Mouse (Mus musculus) gastrocnemius, adult 18-20 months (tissue): Measurements from ENCODE around the gene Slc35g1. TPM values are rescaled to one million over a fixed set of nuclear protein-coding genes. Genes with fewer than 3 reads are reported as not detected.
A peak's percentile ranks its signal among the peaks of the same experiment; 100 is the strongest.
"Not testable (repeated sequence)": the region's sequence is repeated elsewhere in the genome, so short reads cannot be mapped to it uniquely, and the experiment has no call there.

ENCODE experiments used
- DNase-seq: peaks from one replicate; pipeline ENCODE4 v3.0.0; 2021; ENCODE audit warnings: low spot score
- long read RNA-seq, 2 experiments: library from polyadenylated mRNA; stranded (forward); transcript quantifications; one replicate each; pipeline ENCODE4 v2.0.0; 2021
- total RNA-seq, 2 experiments: library from RNA; stranded (reverse); gene quantifications; 2 replicates each; pipeline ENCODE4 v1.2.3; 2021

Gene Slc35g1
- 1 to 10 TPM; 1.7 to 2.0 TPM for total RNA-seq
- long read RNA-seq, experiment 1, partial matches to known transcripts, result 0 of 3 reads
- long read RNA-seq, experiment 1, other reads (novel, unspliced or antisense), result 0 of 3 reads
- long read RNA-seq, experiment 2, partial matches to known transcripts, result 0 of 3 reads
- long read RNA-seq, experiment 2, other reads (novel, unspliced or antisense), result 0 of 3 reads

DNA sequence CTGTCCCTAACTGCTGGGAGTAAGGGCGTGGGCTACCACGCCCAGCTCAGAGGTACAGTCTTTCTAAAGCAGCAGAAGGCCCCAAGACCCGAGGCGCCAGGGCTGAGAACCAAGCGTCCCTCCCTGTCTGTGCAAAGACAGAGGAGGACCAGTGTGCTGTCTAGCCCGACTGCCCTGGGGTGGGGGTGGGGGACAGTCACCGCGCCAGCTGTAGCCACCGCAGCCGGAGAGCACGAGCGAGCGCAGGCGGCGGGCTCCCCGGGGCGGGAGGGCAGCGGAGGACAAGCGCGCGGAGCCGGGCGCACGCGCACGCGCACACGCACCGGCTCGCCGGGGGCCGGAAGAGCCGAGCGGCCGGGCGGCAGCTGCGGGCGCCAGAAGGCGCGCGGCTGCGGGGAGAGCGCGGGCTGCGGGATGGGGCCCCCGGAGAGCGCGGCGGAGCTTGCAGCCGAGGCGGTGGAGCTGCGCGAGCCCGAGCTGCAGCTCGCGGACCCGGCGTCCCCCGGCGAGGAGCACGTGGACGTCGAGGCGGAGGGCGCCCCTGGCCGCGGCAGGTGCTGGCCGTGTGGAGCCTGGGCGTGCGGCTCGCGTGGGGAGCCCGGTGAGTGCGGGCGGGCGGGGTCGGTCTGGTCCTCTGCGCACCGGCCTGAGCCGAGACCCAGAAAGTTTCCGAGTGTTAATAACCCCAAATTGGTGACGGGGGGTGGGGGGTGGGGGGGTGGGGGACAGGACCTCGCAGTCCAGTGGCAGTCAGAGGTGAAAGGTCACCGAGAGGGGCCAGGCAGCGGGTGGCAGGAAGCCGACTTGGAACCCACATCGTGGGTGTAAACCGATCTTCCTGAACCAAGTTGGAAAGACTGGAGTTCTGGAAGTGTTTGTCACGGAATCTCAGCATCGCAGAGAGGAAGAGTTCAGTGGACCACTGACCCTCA, at the start of gene Slc35g1:
Gene Slc35g1, plus strand, starts transcription at position 280 of the 932 bp plus-strand sequence.
- DNase-seq, result peak; percentile 18

DNA sequence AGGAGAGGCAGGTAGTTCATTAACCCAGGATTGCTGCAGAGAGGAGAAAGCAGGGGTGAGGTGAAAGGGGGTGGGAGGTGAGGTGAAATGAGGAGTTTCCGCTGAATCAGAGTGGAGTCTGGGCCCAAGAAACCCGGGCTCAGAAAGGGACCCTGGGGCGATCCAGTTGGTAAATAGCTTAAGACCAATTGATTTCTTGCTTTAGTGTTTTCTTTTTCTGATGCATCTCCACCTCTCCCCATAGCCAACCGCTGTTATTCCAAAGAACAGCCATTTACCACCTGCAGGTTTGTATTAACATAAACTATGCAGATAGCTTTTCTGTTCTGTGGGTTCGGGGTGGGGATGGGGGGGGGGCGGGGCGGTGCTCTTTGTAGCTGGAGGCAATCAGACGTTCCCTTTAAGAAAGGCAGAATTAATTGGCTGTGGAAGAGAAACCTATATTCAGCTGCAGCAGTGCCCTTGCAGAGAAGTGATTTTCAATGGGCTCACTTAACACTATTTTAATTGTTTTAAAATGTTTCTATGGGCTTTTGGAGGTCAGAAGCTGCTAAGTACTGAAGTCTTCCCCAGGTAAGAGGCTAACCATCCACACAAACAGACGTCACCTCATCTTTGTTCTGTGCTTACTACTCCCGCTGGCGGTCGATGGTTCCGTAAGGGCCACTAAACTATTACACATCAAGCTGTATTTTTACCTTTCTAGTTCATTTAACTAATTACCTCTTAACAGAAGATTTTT, 47.3 kb upstream of the Slc35g1 start:
- DNase-seq, result no peak

DNA sequence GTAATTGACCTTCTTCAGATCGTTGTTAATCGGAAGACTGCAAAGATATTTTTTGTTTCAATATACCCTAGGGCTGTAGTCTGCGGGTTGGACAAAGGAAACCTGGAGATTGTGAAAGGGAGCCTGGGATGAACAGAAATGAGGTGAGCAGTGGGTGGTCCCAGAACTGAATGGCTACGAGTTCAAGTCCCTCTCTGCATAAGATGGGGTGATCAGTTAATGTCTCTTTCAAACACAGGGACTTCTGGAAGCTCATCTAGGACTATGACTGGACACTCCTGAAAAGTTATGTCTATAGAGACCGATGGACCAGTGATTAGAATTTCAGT, 46.8 kb upstream of the Slc35g1 start:
- DNase-seq, result no peak

DNA sequence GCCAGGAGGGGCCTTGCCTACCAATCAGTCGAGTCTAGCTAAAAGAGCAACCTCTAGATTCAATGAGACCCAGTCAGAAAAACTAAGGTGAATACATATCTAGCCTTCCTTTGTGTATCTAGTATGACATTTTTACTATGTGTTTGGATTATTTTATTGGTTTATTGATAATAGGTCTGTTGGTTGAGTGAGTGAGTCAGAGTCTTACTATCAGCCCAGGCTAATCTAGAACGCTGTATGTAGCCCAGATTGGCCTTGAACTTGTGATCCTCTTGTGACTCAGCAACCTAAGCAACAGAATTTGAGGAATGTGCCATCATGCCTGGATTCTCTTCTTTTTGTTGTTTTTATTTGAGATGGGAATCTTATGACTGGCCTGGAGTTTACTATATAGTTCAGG, 44.6 kb upstream of the Slc35g1 start:
- no peak for DNase-seq

DNA sequence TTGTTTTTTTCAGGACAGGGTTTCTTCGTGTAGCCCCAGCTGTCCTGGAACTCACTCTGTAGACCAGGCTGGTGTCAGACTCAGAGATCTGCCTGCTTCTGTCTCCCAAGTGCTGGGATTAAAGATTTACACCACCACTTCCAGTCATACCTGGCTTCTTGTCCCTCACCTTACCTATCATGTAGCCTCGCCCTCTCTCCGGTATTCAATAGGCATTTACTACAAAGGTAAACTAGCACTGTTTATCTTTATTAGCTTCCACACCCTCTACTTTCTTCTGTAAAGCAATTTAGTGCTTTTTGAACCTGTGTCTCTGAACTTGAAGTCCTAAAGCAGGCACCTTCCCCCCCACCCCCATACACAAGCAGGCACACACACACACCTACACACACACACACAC, 44.1 kb upstream of the Slc35g1 start:
- no peak for DNase-seq

DNA sequence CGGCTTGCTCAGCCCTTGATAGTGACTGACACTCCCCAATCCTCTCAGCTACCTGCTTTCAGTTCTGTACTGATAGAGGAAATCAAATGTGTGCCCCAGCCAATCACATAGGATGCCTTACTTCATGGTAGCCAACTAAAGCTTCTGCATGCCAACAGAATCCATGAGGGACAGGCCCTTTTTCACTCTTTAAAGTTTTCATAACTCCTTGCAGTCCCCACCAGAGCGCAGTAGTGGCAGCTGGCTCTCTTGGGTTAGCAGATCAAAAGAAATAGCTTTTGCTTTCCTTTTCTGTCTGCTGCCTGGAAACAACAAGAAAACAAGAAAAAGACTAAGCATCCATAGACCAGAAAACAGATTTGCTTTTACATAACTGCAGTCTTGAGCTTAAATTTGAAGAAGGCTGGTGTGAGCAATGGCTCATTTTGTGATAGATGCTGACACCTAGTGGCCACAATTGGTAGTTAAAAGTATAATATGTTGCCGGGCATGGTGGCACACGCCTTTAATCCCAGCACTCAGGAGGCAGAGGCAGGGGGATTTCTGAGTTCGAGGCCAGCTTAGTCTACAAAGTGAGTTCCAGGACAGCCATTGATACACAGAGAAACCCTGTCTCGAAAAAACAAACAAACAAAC, 43.2 kb upstream of the Slc35g1 start:
- DNase-seq, result peak; percentile 26

DNA sequence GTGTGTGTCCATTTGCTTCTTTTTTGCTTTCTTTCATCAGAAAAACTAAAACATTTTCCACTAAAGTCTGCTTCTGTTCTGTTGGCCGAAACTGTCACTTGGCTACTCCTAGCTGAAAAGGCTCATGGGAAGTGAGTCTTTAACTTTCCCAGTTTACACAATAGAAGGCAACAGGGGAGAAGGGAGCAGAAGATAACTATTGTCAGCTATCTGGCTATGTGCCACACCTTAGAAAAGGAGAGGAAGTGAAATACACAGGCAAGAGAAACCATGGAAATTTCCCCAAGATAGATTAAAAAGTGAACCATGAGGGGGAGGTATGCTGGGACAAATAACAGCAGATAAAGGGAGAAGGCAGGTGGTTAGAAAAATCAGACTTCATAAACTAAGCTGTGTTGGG, 41.5 kb upstream of the Slc35g1 start:
- DNase-seq, result no peak

DNA sequence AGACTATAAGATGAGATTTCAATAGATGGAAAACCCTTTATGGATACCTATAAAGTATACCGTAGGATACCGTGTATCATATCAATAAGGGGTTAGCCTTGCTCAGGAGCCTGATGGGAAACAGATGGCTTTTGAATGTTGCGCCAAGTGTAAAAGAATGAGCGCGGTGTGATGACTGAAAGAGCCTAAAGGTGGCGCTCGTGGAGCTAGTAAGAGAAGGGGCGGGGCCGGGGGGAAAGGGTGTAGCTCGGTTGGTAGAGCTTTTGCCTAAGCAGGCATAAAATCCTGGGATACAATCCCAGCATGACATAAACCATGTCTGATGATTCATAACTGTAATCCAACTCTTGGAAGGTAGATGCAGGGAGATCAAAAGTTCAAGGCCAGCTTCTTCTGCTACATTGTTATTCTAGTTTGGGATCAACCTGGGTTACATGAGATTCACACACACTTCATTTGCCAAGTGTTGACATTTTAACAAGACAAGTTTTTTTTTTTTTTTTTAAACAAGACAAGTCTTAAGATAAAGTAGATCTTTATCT, 40.9 kb upstream of the Slc35g1 start:
- DNase-seq, result no peak

DNA sequence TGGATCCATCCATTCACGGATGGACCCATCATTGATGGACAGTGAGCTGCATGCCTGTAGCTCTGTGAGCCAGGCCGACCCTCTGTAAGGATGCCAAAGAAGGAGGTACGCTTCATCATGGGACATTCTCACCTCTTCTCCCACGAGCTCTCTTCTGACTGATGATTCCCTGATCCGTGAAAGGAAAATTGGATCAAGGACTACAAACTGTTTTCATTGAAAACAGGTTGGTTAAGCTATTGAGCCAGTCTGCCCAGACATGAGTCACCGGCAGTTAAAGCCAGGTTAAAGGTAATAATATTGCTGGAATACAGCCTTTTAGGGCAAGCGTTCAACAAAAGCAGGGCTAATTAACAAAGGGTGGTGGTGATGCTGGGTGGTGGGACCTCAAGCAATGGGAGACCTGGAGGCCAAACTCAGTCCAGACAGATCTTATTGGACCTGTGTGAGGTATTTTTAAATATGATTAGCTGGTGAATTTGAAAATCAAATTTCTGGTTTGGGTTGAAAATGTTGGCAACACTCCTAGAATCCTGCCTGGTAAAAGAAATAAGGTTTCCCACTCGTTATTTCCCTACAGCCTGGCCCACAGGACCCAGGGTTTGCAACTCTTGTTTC, 39.5 kb upstream of the Slc35g1 start:
- no peak for DNase-seq

DNA sequence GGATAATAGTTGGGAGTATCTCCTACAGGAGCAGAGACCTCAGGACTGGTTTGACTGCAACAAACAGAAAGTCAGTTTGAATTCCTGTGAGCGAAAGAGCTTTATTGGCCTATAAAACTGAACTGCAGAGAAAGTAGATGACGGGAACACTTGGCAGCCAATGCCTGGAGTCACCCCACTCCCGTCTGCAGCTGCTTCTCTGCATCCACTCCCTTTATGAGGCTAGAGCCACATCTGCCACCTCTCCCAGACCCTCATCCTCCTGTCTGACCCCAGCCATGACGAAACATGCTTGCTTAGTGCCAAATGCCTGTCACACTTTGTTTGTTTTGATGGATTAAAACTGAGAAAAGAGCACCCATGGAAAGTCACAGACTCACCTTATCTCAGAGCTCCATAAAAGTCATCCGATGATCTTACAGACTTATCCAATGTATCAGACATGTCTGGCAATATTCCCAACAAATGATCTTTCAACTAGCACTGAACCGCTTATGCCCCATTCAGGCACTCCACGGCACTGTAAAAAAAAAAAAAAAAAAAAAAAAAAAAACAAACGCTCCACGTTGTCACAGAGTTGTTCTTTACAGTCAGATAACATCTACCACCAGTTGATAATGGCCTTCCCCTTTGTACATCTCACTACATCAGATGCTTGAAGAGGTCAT, 37.7 kb upstream of the Slc35g1 start:
- DNase-seq, result no peak

DNA sequence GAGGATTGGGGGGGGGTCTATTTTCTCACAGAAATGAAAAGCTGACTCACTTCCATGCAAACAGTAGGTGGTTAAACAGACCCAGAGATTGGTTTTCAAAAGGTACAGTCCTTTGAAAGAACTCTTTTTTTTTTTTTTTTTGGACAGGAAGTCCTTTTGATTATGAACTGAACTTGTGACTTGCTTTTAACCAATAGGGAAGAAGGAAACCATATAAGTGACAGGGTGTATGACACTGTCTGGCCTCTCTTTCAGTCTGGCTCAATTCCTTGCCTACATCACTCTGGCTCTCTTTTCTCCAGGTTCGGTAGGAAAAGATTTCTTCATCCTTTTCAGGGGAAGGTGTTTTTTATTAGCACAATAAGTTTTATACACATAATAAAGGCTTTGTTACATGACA, 36.5 kb upstream of the Slc35g1 start:
- no peak for DNase-seq

DNA sequence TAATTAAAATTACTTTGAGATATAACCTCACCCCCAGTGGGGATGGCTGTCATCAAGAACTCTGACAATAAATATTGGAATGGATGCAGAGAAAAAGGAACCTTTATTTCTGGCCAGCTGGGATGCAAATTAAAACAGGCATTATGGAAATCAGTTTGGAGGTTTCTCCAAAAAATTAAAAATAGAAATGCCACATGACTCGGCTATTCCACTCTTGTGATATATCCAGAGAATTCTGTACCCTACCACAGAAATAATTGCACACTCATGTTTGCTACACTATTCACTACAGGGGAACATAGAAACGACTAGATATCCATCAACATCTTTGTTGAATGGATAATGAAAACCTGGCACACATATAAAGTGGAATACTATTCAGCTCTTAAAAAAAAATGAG, 33.9 kb upstream of the Slc35g1 start:
- no peak for DNase-seq

DNA sequence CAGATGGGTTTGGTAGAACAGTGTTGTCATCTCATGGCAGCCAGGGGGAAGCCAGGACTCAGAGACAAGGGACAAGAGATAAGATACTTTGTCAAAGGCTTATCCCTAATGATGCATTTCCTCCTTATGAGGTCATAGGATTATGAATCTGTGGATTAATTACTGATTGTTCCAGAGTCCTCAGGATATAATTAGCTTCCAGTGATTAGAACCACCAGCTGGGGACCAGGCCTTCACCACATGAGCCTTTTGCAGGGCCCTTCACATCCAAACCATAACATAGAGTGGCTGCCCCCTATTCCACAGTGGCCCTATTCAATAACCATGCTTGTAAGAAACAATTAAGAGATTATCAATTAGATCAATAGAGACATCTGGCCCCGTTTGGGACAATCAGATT, 32.4 kb upstream of the Slc35g1 start:
- DNase-seq, result no peak

DNA sequence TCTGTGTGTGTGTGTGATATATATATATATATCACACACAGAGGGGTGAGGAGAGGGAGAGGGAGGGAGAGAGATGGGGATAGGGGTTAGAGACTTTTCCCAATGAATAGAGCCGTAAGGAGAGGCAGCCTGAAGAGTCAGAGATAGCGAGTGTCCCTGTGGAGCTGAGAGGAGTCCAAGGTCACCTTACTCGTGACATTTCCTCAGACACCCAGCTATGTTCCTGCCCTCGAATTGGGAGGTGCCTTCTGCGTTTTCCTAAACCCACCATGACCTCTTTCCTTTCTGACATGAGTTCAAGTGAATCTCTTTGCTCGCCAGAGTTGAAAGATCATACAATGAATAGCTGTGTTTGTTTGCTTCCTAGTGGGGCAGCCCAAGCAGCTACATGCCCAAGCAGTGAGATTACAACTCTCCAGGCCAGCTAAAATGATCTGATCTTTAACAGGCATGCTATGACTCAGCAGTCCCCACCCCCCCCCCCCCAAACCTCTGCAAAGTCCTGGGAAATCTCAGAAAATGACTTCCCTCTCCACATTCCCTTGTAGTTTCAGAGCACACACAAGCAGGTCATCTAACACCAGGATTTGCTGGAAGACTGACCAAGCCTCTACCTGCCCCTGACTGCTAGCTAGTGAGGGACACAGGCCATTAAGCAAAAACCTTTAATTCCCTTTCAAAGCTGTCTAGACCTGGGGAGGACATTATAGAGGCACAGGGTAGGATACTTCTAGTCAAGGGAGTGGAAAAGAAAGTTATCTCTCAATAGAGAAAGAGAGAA, 31.7 kb upstream of the Slc35g1 start:
- no peak for DNase-seq

DNA sequence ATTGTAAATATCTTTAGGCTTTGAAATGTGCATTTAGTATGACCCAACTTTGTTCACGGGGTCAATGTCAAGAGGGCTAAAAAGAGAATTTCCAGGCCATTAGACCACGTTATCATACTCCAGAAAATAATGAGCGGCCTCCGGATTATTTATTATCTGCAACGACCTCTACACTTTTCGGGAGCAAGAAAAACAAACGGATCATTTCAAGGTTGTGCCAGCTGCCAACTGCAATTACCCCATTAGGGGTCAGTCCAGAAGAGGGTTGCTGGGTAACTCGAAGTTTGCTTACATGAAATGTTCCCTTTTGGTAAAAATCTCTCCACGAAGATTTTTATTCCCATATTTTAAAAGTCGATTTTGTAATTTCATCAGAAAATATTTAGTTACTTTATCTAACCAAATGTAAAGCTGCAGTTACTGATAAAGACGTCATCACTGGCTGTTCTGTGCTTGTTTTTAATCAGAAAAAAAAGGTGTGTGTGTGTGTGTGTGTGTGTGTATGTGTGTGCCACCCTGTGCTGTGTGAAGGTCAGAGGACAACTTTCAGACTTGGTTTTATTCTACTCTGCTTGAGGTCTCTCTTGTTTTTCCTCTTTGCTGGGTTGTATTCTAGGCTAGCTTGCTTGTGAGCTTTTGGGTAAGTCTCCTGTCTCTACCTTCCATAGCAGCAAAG, 30.7 kb upstream of the Slc35g1 start:
- DNase-seq, result no peak

DNA sequence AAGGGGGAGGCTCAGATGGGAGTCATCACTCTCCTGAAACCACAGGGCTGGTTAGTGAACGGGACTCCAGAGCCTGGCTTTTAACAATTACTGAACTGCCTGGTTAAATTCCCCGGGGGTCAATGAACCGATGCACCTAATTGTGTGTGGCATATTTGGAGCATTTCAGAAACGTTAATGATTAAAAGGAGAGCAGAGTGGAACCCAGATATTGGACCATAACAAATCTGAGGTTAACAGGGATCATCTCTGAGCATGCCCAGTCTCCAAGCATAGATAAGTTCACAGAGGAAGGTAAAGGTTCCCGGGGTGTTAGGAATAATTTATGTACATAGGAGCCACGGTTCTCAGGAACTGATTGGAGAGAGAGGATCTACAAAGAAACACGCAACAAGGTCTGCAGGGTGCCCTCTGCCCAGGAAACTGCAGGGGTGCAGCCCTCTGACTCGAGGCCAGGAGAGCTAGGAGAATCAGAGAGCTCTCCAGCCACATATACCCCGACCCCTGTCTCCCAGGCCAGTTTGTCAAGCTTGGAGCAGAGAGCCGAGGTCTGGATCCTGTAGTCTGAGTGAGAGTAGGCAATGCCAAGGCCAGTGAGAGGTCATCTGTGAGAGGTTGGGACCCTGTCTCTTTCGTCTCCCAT, 23.2 kb upstream of the Slc35g1 start:
- no peak for DNase-seq

DNA sequence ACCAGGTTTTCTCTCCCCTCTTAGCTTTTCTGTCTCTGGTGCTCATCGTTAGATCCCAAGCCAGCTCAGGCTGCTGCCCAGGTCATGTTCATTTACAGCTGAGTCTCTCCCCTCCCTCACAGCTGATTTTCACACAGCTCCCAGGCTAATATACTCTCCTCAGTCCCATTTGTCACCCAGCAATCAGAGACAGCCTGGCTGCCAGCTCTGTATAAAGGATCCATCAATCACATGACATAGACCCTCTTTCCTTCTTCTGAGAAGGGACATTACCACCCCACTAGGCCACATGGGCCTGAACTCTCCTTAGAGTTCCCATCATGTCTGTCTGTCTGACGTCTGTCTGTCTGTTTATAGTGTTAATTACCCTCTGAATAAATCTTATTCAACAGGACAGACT, 22.4 kb upstream of the Slc35g1 start:
- DNase-seq, result no peak

DNA sequence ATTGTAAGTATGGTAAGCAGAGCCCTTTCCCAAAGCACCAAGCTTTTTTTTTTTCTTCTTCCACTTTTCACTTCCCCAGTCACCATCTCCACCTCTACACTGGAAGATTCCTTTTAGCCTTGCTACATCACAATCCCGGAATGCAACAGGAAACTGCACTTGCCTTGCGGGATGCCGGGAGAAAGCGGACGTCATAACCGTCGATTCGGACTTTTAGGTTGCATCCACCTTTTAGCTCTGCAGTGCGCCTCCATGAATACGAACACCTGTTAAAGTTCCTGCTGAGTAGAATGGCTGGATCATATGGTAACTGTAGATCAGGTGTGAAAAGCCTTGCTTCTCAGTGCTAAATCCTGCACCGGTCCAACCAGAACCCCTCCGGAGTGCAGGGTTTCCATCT, 12.0 kb upstream of the Slc35g1 start:
- DNase-seq, result no peak

DNA sequence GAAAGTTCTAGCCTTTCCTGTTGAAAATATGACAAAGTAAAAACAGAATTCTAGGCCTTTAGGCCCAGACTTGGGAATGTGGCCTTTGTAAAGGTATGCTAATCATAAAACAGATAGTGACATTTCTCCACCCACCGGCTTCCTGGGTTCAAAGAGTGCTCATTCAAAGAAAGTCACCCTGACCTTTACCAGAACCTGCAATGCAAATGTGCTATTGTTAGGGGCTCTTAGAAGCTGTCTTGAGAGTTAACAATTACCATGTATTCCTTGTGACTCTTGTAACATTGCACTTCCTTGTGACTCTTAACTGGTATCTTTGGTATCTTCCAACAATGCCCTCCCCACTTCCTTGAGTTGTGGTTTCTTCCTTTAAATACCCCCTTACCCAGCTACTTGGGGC, 8.8 kb upstream of the Slc35g1 start:
- DNase-seq, result not testable (repeated sequence)
